Mouse (Mus musculus): ENCODE data around the gene Gm11627. TPM values are rescaled to one million over a fixed set of nuclear protein-coding genes. Genes with fewer than 3 reads are reported as not detected.
A peak's percentile ranks its signal among the peaks of the same experiment; 100 is the strongest.
"Not testable (repeated sequence)": the region's sequence is repeated elsewhere in the genome, so short reads cannot be mapped to it uniquely, and the experiment has no call there.

Gene Gm11627
- total RNA-seq, 2 experiments from 2014 or later: 4.8 to 5.0 TPM

GRCm38 (mm10) chr11:102556031-102556715, 23.1 kb downstream of the Gm11627 start, which contains the start of gene Gpatch8:
Gpatch8 (minus strand) TSS chr11:102556392.
- DNase-seq (ENCODE audit: extremely low spot score in 1 of 2, low spot score in 2 of 2): peak; percentile 92 to 93
- H3K27ac ChIP-seq: peak within 1 kb of the TSS; percentile 98
- H3K4me3 ChIP-seq: peak within 1 kb of the TSS; percentile 92
- intact Hi-C loops (cut with DNase I): loop anchor here (5.0 to 10.0 kb wide), 2 partner anchors 69 to 241 kb away; partner anchors contain the start of gene Ubtf
- TF ChIP-seq CTCF (IDR thresholded peaks at IDR 0.05): no peak; the same call in 1 of the 2 replicates

- Histone ChIP-seq H3K27ac (peak overlapping the region; percentile 98), H3K4me3 (peak overlapping the region; percentile 92)
- no peak for TF ChIP-seq CTCF (IDR thresholded peaks at IDR 0.05)
- intact Hi-C loops (cut with DNase I): loop anchor here (5.0 to 10.0 kb wide), 2 partner anchors 68 to 241 kb away; partner anchors contain the start of gene Ubtf
- no peak for DNase-seq (ENCODE audit: extremely low spot score in 1 of 2, low spot score in 2 of 2)
These were observed 23.7 kb downstream of the Gm11627 start for GRCm38 (mm10) chr11:102555400-102556030.

GRCm38 (mm10) chr11:102552051-102552450, 27.2 kb downstream of the Gm11627 start:
- Histone ChIP-seq H3K4me3 (no peak overlapping the region), H3K27ac (no peak overlapping the region)
- TF ChIP-seq CTCF (IDR thresholded peaks at IDR 0.05): no peak; the same call in none of the 2 replicates
- intact Hi-C loops (cut with DNase I): loop anchor here (10.0 kb wide), 1 partner anchor 237 kb away; the partner anchor contains the start of gene Ubtf
- DNase-seq (ENCODE audit: extremely low spot score in 1 of 2, low spot score in 2 of 2): no peak

GRCm38 (mm10) chr11:102551176-102551575, 28.1 kb downstream of the Gm11627 start:
- no peak for TF ChIP-seq CTCF (IDR thresholded peaks at IDR 0.05)
- Histone ChIP-seq H3K4me3 (no peak overlapping the region), H3K27ac (no peak overlapping the region)
- DNase-seq (ENCODE audit: extremely low spot score in 1 of 2, low spot score in 2 of 2): no peak
- intact Hi-C loops (cut with DNase I): loop anchor here (10.0 kb wide), 1 partner anchor 236 kb away; the partner anchor contains the start of gene Ubtf

- DNase-seq (ENCODE audit: extremely low spot score in 1 of 2, low spot score in 2 of 2): no peak
- TF ChIP-seq CTCF (IDR thresholded peaks at IDR 0.05): no peak
- Histone ChIP-seq H3K4me3 (no peak overlapping the region), H3K27ac (no peak overlapping the region)
- intact Hi-C loops (cut with DNase I): no loop called here
These were observed 37.8 kb downstream of the Gm11627 start for GRCm38 (mm10) chr11:102541471-102541870.

GRCm38 (mm10) chr11:102540286-102540685, 39.0 kb downstream of the Gm11627 start:
- DNase-seq (ENCODE audit: extremely low spot score in 1 of 2, low spot score in 2 of 2); intact Hi-C loops (cut with DNase I); H3K4me3 ChIP-seq; H3K27ac ChIP-seq: not testable (repeated sequence)

GRCm38 (mm10) chr11:102539690-102540089, 39.6 kb downstream of the Gm11627 start:
- intact Hi-C loops (cut with DNase I): no loop called here
- TF ChIP-seq CTCF (IDR thresholded peaks at IDR 0.05): no peak
- DNase-seq (ENCODE audit: extremely low spot score in 1 of 2, low spot score in 2 of 2): no peak
- Histone ChIP-seq H3K4me3 (no peak overlapping the region), H3K27ac (no peak overlapping the region)

- H3K27ac ChIP-seq: no peak overlapping the region
- H3K4me3 ChIP-seq: no peak overlapping the region
- DNase-seq (ENCODE audit: extremely low spot score in 1 of 2, low spot score in 2 of 2): no peak
- TF ChIP-seq CTCF (IDR thresholded peaks at IDR 0.05): no peak
- intact Hi-C loops (cut with DNase I): no loop called here
These were observed 43.1 kb downstream of the Gm11627 start for GRCm38 (mm10) chr11:102536210-102536609.

GRCm38 (mm10) chr11:102534078-102534477, 45.2 kb downstream of the Gm11627 start:
- intact Hi-C loops (cut with DNase I): no loop called here
- no peak for DNase-seq (ENCODE audit: extremely low spot score in 1 of 2, low spot score in 2 of 2)
- H3K27ac ChIP-seq: no peak overlapping the region
- H3K4me3 ChIP-seq: no peak overlapping the region
- no peak for TF ChIP-seq CTCF (IDR thresholded peaks at IDR 0.05)

- no peak overlapping the region for H3K4me3 ChIP-seq
These were observed 47.8 kb downstream of the Gm11627 start for GRCm38 (mm10) chr11:102531425-102531824.

More at GRCm38 (mm10) chr11:102531425-102531824, 47.8 kb downstream of the Gm11627 start:
- TF ChIP-seq CTCF (IDR thresholded peaks at IDR 0.05): no peak
- intact Hi-C loops (cut with DNase I): no loop called here
- DNase-seq (ENCODE audit: extremely low spot score in 1 of 2, low spot score in 2 of 2): no peak
- no peak overlapping the region for H3K27ac ChIP-seq

Other genes starting within 250 kb of the Gm11627 start
- under 1 TPM; 0.16 to 0.43 TPM for gene Slc4a1, start 213.3 kb downstream of the Gm11627 start, total RNA-seq (2021)
- 100 to 1,000 TPM; 505 to 522 TPM for gene Rundc3a, start 186.1 kb downstream of the Gm11627 start, total RNA-seq (2021)
- gene Slc25a39, start 171.5 kb downstream of the Gm11627 start, total RNA-seq (2021): 10 to 100 TPM; 65.7 to 68.6 TPM
- gene Grn, start 149.1 kb downstream of the Gm11627 start, total RNA-seq (2021): 10 to 100 TPM; 58.1 to 66.2 TPM
- gene Fam171a2, start 131.8 kb downstream of the Gm11627 start, total RNA-seq (2021): 100 to 1,000 TPM; 117 to 123 TPM
- 1 to 10 TPM; 2.5 to 4.1 TPM for gene Itga2b, start 109.3 kb downstream of the Gm11627 start, total RNA-seq (2021)
- gene Gpatch8, start 23.1 kb downstream of the Gm11627 start, total RNA-seq (2021): 10 to 100 TPM; 57.1 to 60.5 TPM
- gene Fzd2, start 24.9 kb upstream of the Gm11627 start, total RNA-seq (2021): 10 to 100 TPM; 10.9 to 11.7 TPM
- gene Meioc, start 84.3 kb upstream of the Gm11627 start, total RNA-seq (2021): not detected
- gene Ccdc43, start 118.3 kb upstream of the Gm11627 start, total RNA-seq (2021): 10 to 100 TPM; 24.6 to 34.5 TPM
- gene Adam11, start 182.0 kb upstream of the Gm11627 start, total RNA-seq (2021): 100 to 1,000 TPM; 128 to 140 TPM
- gene Gjc1, start 240.2 kb upstream of the Gm11627 start, total RNA-seq (2021): 1 to 10 TPM; 6.1 to 6.6 TPM